In genomic region chr19:56356480-56357373, GRCm38 (mm10) we compare ENCODE assay signal across 8 mouse cellular contexts. TPM values are rescaled to one million over a fixed set of nuclear protein-coding genes. Genes with fewer than 3 reads are reported as not detected.
DNase-seq lines count a peak whose midpoint lies in the region; ATAC-seq and TF ChIP-seq lines count a peak whose summit lies in the region.

No protein-coding gene starts in this region.

- no peak for ATAC-seq in embryonic facial prominence, embryonic 11.5 days (replicated peaks; ENCODE audit: insufficient number of reproducible peaks, low FRiP score, low TSS enrichment, low read depth)
- ATAC-seq in heart, embryonic 14.5 days (ENCODE audit: insufficient number of reproducible peaks, insufficient read depth, low FRiP score, low read depth) = no peak

- H3K9ac ChIP-seq in embryonic facial prominence, embryonic 11.5 days (replicated peaks; ENCODE audit: low read length) = no peak overlapping the region
- H3K9ac ChIP-seq in heart, embryonic 14.5 days (ENCODE audit: low read length) = peak overlapping the region; percentile 21; the same call in 1 of the 2 replicates

- no peak for TF ChIP-seq POLR2A in spleen, adult 2 months (IDR thresholded peaks at IDR 0.05; ENCODE audit: low read depth, low read length)

- H3K4me1 ChIP-seq in embryonic facial prominence, embryonic 11.5 days (ENCODE audit: control insufficient read depth, insufficient read depth, low read length) = no peaks in the 10 kb centered on the region
- H3K4me1 ChIP-seq in heart, embryonic 14.5 days (ENCODE audit: control insufficient read depth in 2 of 2, insufficient read depth in 2 of 2, low read length in 2 of 2) = peaks cover 7 to 21% of the 10 kb centered on the region in 2 experiments; a peak in 3 of 4 replicates
- no peaks in the 10 kb centered on the region for H3K4me1 ChIP-seq in spleen, adult 2 months (ENCODE audit: control insufficient read depth, insufficient read depth, insufficient read length)

- no peaks in the 10 kb centered on the region for H3K27me3 ChIP-seq in embryonic facial prominence, embryonic 11.5 days (ENCODE audit: control insufficient read depth, insufficient read depth, low read length)
- no peaks in the 10 kb centered on the region for H3K27me3 ChIP-seq in heart, embryonic 14.5 days (ENCODE audit: control insufficient read depth, insufficient read depth, low read length)
- H3K27me3 ChIP-seq in spleen, adult 2 months (ENCODE audit: control insufficient read depth, insufficient read depth, low read length) = no peaks in the 10 kb centered on the region

- no peak overlapping the region for H3K4me2 ChIP-seq in embryonic facial prominence, embryonic 11.5 days (ENCODE audit: low read depth, low read length)
- peak overlapping the region; percentile 31 for H3K4me2 ChIP-seq in heart, embryonic 14.5 days (ENCODE audit: low read length)

- no peaks in the 10 kb centered on the region for H3K36me3 ChIP-seq in embryonic facial prominence, embryonic 11.5 days (replicated peaks; ENCODE audit: control insufficient read depth, insufficient read depth, low read depth, low read length)
- peaks cover 87% of the 10 kb centered on the region for H3K36me3 ChIP-seq in heart, embryonic 14.5 days (ENCODE audit: control insufficient read depth, insufficient read depth, low read length)
- H3K36me3 ChIP-seq in spleen, adult 2 months (ENCODE audit: control insufficient read depth, insufficient read depth, low read length) = no peaks in the 10 kb centered on the region

- peak; percentile 54; the same call in 1 of the 2 replicates for TF ChIP-seq CTCF in spleen, adult 2 months (IDR thresholded peaks at IDR 0.05; ENCODE audit: extremely low read depth, insufficient read depth, insufficient read length, insufficient replicate concordance)

- WGBS in embryonic facial prominence, embryonic 11.5 days = 41% methylated on average over 17 of the region's 17 CpGs
- WGBS in heart, embryonic 14.5 days = 31% methylated on average over 17 of the region's 17 CpGs
- WGBS in spleen, adult 2 months = 40% methylated on average over 17 of the region's 17 CpGs

- no peak overlapping the region for H3K4me3 ChIP-seq in embryonic facial prominence, embryonic 11.5 days (ENCODE audit: low read depth, low read length)
- peak overlapping the region in 1 of 2 experiments; percentile 5; a peak in 1 of 4 replicates for H3K4me3 ChIP-seq in heart, embryonic 14.5 days (ENCODE audit: control insufficient read depth in 1 of 2, insufficient read depth in 1 of 2, low read depth in 1 of 2, low read length in 2 of 2)
- no peak overlapping the region for H3K4me3 ChIP-seq in spleen, adult 2 months (ENCODE audit: extremely low read depth, insufficient read depth, insufficient read length)

- H3K9me3 ChIP-seq in embryonic facial prominence, embryonic 11.5 days (replicated peaks; ENCODE audit: control insufficient read depth, low read length) = no peaks in the 10 kb centered on the region; the same call in 1 of the 2 replicates
- peaks cover 6% of the 10 kb centered on the region for H3K9me3 ChIP-seq in heart, embryonic 14.5 days (ENCODE audit: control insufficient read depth, low read length)

- DNase-seq in cerebellum, adult 9-10 months = peak; percentile 25
- no peak for DNase-seq in cerebellum, adult 8-10 months
- DNase-seq in R1 (ENCODE audit: low read depth, low spot score) = peak; percentile 79
- peak; percentile 72 for DNase-seq in embryonic facial prominence, embryonic 11.5 days (ENCODE audit: low spot score)
- peak; percentile 65 to 73 for DNase-seq in layer of hippocampus, postnatal 10 days (ENCODE audit: low spot score in 2 of 2)
- peak; percentile 84 for DNase-seq in lung, postnatal 36 days
- DNase-seq in spleen, adult 2 months (ENCODE audit: low read depth in 1 of 2, low spot score in 2 of 2) = peak; percentile 5 to 54

- H3K27ac ChIP-seq in embryonic facial prominence, embryonic 11.5 days (replicated peaks; ENCODE audit: low read depth, low read length) = no peak overlapping the region
- H3K27ac ChIP-seq in heart, embryonic 14.5 days (replicated peaks in 1 of 2; ENCODE audit: control insufficient read depth in 1 of 2, insufficient read depth in 1 of 2, low read depth in 2 of 2, low read length in 2 of 2) = peak overlapping the region; percentile 5 to 60
- no peak overlapping the region for H3K27ac ChIP-seq in spleen, adult 2 months (ENCODE audit: insufficient read depth, low read length)

RNA-seq across cellular contexts. Expression of gene Nrap, which starts 33.1 kb away (rescaled TPM):
- not detected in 2 replicates for polyA plus RNA-seq in embryonic facial prominence, embryonic 11.5 days (2014; fragmentation: Nextera tagmentation; extraction: Ambion mirVana)
- polyA plus RNA-seq in heart, embryonic 14.5 days (2014; fragmentation: Nextera tagmentation; extraction: Ambion mirVana) = 35.6 and 40.3 TPM in 2 replicates
- under 1 TPM; 0.18 to 0.30 TPM for total RNA-seq in layer of hippocampus, postnatal 10 days (2021)
- polyA plus RNA-seq in spleen, adult 2 months (2012; rRNA removed) = 0.01 and 0.04 TPM in 2 replicates

RNA-seq across cellular contexts. Expression of gene Casp7, which starts 40.2 kb away (rescaled TPM):
- 22.8 and 25.6 TPM in 2 replicates for polyA plus RNA-seq in embryonic facial prominence, embryonic 11.5 days (2014; fragmentation: Nextera tagmentation; extraction: Ambion mirVana)
- polyA plus RNA-seq in heart, embryonic 14.5 days (2014; fragmentation: Nextera tagmentation; extraction: Ambion mirVana) = 28.6 and 32.3 TPM in 2 replicates
- total RNA-seq in layer of hippocampus, postnatal 10 days (2021) = 1 to 10 TPM; 7.1 to 8.9 TPM
- polyA plus RNA-seq in spleen, adult 2 months (2012; rRNA removed) = 8.6 and 8.7 TPM in 2 replicates

Comparison
In these comparisons a context has a peak if more than half of its experiments do, and no peak if none do; other contexts are left out.
1. H3K27ac ChIP-seq: peak in heart, embryonic 14.5 days (2 of 2); none in embryonic facial prominence, embryonic 11.5 days (single experiment) and spleen, adult 2 months (single experiment).
2. RNA of gene Nrap, which starts 33.1 kb away (polyA plus RNA-seq): 35.6 to 40.3 TPM in heart, embryonic 14.5 days; not detected in embryonic facial prominence, embryonic 11.5 days and 0.01 to 0.04 TPM in spleen, adult 2 months; every median in the first group is over 10 times any median in the second.